Mouse (Mus musculus) CD4-positive naive resting alpha-beta T cell, adult 76 days (primary cell): ENCODE results near the gene Gng3. TPM values are rescaled to one million over a fixed set of nuclear protein-coding genes. Genes with fewer than 3 reads are reported as not detected.

Experiments
- total RNA-seq: library from RNA; stranded (reverse); gene quantifications from one replicate; pipeline ENCODE4 v1.2.4, GENCODE M21; 2023

Gng3 gene
- total RNA-seq: not detected

GRCm38 (mm10) chr19:8839103-8839907 lies at the start of gene Gng3:
Gng3 (minus strand) TSS chr19:8839194.

GRCm38 (mm10) chr19:8883616-8884015 lies 44.6 kb upstream of the Gng3 start, which contains the start of the genes Lbhd1 and Gm49403:
Lbhd1 (plus strand) TSS chr19:8883732.
Gm49403 (plus strand) TSS chr19:8883930.

GRCm38 (mm10) chr19:8880311-8881033 lies 41.5 kb upstream of the Gng3 start, which contains the start of gene Uqcc3:
Uqcc3 (minus strand) TSS chr19:8880923.

DNA sequence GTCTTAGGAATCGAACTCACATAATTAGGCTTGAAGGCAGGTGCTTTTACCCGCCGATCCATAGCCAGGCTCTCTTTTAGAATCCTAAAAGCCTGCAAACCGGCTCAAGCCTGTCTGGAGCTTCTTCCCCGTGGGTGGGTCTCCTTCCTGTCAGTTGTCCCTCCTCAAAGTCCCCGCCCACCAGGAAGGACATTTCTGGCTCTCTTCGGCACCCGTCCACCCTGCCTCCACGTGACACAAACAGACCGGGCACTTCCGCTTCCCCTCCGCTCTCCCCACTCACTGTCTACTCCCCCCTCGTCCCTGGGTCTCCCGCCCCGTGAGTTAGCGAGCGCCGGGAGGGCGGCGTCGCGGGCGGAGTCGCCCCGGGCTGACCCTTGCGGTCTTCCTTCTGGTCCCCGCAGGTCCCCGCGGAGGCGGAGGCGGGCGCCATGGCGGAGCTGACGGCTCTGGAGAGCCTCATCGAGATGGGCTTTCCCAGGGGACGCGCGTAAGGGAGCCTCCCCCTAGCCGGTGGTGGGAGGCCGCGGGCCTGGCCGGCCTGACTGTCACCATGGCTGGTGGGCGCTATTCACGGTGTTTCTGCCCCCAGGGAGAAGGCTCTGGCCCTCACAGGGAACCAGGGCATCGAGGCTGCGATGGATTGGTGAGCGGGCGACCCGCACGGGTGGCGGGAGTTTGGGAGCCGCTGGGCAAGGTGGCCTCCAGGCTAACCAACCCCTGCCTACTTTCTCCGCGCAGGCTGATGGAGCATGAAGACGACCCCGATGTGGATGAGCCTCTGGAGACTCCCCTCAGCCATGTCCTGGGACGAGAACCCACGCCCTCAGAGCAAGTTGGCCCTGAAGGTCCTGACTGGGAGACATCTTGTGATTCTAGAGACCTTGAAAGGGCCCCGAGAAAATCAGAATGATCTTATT lies 32.5 kb upstream of the Gng3 start, which contains the start of gene Ubxn1:
Ubxn1 (plus strand) TSS at position 230 of the 920 bp plus-strand sequence.

DNA sequence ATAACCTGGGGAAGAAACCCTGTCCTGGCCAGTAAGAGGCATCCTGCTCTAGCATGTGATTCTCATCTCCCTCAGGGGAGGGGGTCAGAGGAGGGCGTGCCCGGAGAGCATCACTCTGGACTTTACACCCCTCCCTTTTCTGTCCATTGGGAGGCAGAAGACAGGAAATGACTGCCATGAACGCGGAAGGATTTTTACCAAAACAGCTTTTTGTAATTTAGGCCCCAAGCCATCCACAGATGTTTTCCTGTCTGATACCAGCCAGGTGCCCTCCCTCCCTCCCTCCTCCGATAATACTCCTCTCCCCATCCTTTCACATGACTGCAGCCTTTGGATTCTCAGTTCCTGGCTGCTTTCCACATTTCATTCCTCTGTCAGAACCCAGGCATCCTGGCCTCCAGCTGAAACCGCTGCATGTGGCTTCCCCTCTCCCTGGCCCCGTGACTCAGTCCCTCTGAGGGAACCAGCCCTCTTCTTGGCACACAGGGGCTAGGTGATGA lies 11.5 kb upstream of the Gng3 start, which contains the start of gene Lrrn4cl:
Lrrn4cl (plus strand) TSS at position 367 of the 500 bp plus-strand sequence.

DNA sequence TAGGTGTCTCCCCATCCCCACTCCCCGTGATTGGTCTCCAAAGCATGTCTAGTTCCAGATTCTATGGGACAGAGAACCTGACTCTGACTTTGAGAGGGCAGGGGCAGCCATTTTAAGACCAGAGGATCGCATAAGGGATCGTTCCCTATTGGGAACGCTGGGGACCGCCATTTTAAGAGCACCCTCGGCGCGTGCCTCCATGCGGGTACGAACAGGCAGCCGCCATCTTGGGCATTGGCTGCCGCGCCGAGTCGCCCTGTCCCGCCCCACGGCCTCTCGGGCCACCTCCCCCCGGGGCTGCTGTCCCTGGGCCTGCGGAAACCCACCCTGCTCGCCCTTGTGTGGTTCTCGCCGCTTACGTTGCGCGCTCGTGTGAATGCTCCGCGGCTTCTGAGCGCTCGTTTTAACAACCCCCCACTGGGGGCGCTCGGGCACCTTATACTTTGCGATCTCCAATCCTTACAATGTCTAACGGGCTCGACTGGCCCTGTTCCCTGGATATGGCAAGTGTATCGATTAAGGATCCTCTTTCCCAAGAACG lies 1.7 kb downstream of the Gng3 start, which contains the start of gene Bscl2:
Bscl2 (plus strand) TSS at position 217 of the 541 bp plus-strand sequence.

DNA sequence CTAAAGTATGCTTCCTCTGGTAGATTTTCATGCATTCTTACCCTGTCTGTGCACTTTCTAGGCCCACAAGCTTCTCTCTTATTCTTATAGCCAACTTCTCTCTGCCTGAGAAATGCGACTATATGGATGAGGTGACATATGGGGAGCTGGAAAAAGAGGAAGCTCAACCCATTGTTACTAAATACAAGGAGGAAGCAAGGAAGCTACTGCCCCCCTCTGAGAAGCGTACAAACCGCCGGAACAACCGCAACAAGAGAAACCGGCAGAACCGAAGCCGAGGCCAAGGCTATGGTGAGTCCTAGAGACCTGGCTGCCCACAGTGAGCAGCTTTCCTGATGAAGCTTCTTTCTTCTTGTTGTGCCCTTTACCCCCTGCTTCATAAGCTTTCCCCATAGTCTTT lies 9.3 kb downstream of the Gng3 start, which contains the start of gene AC129217.1:
AC129217.1 (plus strand) TSS at position 114 of the 400 bp plus-strand sequence.

DNA sequence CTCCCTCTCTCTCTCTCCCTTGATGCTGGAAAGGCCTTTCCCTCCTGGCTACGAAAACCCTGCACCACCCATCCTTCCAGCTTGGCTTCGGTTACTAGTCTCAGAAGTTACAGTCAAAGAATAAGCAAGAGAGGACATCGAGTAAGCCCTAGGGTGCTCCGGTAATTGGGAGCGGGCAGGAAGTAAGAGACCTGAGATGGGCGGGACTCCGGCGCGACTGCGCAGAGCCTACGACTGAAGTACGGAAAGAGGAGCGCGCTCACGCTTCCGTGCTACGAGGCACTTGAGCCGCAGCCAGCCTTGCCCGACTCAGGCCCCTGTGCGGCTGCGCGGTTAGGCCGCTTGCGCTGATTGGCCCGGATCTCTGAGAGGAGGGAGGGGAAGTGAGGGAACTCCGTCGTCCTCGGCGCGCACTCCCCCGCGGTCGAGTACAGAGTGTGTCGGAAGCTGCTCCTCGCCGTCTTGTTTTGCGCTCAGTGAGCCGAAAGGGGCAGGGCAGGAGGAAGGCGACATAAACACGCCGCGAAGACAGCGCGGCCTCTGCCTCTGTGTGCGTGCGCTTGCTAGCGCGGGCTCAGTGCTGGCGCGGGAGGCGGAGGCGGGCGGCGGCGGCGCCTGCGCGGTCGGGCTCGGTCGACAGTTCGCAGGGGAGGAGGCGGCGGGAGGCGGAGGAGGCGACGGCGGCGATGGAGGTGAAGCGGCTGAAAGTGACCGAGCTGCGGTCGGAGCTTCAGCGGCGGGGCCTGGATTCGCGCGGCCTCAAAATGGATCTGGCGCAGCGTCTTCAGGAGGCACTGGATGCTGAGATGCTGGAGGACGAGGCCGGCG lies 19.2 kb downstream of the Gng3 start, which contains the start of gene Hnrnpul2:
Hnrnpul2 (plus strand) TSS at position 415 of the 828 bp plus-strand sequence.

GRCm38 (mm10) chr19:8818801-8819595 lies 20.0 kb downstream of the Gng3 start, which contains the start of gene Ttc9c:
Ttc9c (minus strand) TSS chr19:8819333.

GRCm38 (mm10) chr19:8802130-8802821 lies 36.7 kb downstream of the Gng3 start, which contains the start of gene Zbtb3:
Zbtb3 (plus strand) TSS chr19:8802555.

DNA sequence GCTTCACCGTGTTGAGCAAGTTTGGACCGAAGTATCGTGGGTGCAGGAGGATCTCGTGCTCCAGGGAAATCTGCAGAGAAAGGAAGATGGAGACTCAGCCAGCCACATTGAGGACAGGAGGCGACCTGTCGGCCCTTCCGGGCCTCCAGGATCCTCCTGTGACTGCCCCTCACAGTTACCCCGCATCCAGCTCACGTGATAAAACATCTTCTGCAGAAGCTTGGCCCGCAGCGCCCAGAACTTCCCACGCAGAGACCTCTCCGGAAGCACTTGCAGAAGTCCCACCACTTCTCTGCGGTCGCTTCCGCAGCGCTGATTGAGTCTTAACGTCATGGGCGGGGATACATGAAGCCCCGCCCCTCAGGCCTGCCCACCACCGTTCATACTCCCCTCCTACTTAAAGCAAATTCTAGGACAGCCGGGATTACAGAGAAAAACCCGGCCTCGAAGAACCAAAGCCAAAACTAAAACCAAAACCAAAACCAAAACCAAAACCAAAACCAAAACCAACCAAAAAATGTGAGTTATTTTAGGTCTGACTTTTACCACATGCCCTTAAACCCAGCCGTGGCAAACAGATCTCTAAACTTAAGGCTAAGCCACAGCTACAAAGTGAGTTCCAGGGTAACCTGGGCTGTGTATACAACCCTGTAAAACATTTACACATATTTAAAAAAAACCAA lies 40.6 kb downstream of the Gng3 start, which contains the start of gene Polr2g:
Polr2g (minus strand) TSS at position 314 of the 683 bp plus-strand sequence.

Other genes with a start within 250 kb of the Gng3 start
- not detected for gene Slc22a8, start 247.9 kb downstream of the Gng3 start, total RNA-seq
- gene Slc22a6, start 221.2 kb downstream of the Gng3 start, total RNA-seq: not detected
- gene Chrm1, start 175.4 kb downstream of the Gng3 start, total RNA-seq: not detected
- gene Slc3a2, start 115.8 kb downstream of the Gng3 start, total RNA-seq: 200 TPM
- 89.2 TPM for gene Wdr74, start 103.4 kb downstream of the Gng3 start, total RNA-seq
- gene 1700092M07Rik, start 98.5 kb downstream of the Gng3 start, total RNA-seq: 2.3 TPM
- gene Stx5a, start 97.8 kb downstream of the Gng3 start, total RNA-seq: 265 TPM
- 559 TPM for gene Nxf1, start 82.1 kb downstream of the Gng3 start, total RNA-seq
- 30.8 TPM for gene Tmem223, start 68.2 kb downstream of the Gng3 start, total RNA-seq
- 61.1 TPM for gene Tmem179b, start 64.7 kb downstream of the Gng3 start, total RNA-seq
- 9.8 TPM for gene Taf6l, start 52.8 kb downstream of the Gng3 start, total RNA-seq
- gene Polr2g, start 40.6 kb downstream of the Gng3 start, total RNA-seq: 50.4 TPM
- 0.26 TPM for gene Zbtb3, start 36.6 kb downstream of the Gng3 start, total RNA-seq
- 21.2 TPM for gene Ttc9c, start 19.9 kb downstream of the Gng3 start, total RNA-seq
- 101 TPM for gene Hnrnpul2, start 19.2 kb downstream of the Gng3 start, total RNA-seq
- 16.0 TPM for gene AC129217.1, start 9.4 kb downstream of the Gng3 start, total RNA-seq
- 37.6 TPM for gene Bscl2, start 1.7 kb downstream of the Gng3 start, total RNA-seq
- gene Lrrn4cl, start 11.6 kb upstream of the Gng3 start, total RNA-seq: 0.91 TPM
- 116 TPM for gene Ubxn1, start 32.3 kb upstream of the Gng3 start, total RNA-seq
- gene Uqcc3, start 41.7 kb upstream of the Gng3 start, total RNA-seq: 36.2 TPM
- gene Lbhd1, start 44.5 kb upstream of the Gng3 start, total RNA-seq: 9.4 TPM
- gene Gm49403, start 44.7 kb upstream of the Gng3 start, total RNA-seq: not detected
- gene 1810009A15Rik, start 49.7 kb upstream of the Gng3 start, total RNA-seq: 25.8 TPM
- gene Gm49416, start 49.7 kb upstream of the Gng3 start, total RNA-seq: 3.8 TPM
- 18.6 TPM for gene Ints5, start 53.8 kb upstream of the Gng3 start, total RNA-seq
- gene Ganab, start 58.9 kb upstream of the Gng3 start, total RNA-seq: 134 TPM
- gene B3gat3, start 81.2 kb upstream of the Gng3 start, total RNA-seq: 41.9 TPM
- 3.0 TPM for gene Rom1, start 90.2 kb upstream of the Gng3 start, total RNA-seq
- gene Eml3, start 90.4 kb upstream of the Gng3 start, total RNA-seq: 70.7 TPM
- gene Mta2, start 102.7 kb upstream of the Gng3 start, total RNA-seq: 172 TPM
- gene Tut1, start 114.7 kb upstream of the Gng3 start, total RNA-seq: 39.7 TPM
- gene Eef1g, start 127.8 kb upstream of the Gng3 start, total RNA-seq: 533 TPM
- 74.3 TPM for gene Ahnak, start 150.1 kb upstream of the Gng3 start, total RNA-seq
- not detected for gene Scgb1a1, start 248.8 kb upstream of the Gng3 start, total RNA-seq